In the genomic region with DNA sequence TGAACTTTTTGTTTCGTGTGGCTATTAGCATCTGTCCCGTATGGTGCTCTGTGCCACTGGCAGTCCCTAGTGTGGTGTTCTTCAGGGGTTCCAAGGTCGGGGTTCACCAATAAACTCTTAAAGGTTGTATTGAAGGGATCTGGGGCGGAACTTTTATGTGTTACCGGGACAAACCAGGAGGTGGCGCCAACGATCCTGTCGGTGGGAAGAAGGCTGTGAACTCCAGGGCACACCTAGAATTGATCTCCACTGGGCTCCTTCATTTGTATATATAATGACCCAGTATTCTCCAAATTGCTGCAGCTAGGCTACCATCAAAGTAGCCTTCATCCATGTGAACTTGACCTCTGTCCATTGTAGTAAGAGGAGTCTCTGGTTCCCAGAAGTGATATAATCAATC, we compare ENCODE assay signal across 8 mouse cellular contexts. TPM values are rescaled to one million over a fixed set of nuclear protein-coding genes. Genes with fewer than 3 reads are reported as not detected.
DNase-seq lines count a peak whose midpoint lies in the region.
"Had no signal": no experiment of that assay in that cellular context is flagged by ENCODE, and none has a peak within 500 bp of the region (broad histone marks: within the 10 kb centered on the region; RNA-seq: fewer than 3 reads in every experiment).

No protein-coding gene starts in this region.

- WGBS in limb, embryonic 10.5 days, result 15% methylated on average over 8 of the region's 8 CpGs

- peaks cover 8% of the 10 kb centered on the region; the same call in 1 of the 2 replicates for H3K27me3 ChIP-seq in limb, embryonic 10.5 days (ENCODE audit: low read depth, poor library complexity, severe bottlenecking)

- DNase-seq in ovary, postnatal 10 days (ENCODE audit: low spot score), result peak; percentile 29
- no peak for DNase-seq in ovary, adult 18-20 months (ENCODE audit: low spot score)
- peak; percentile 41 for DNase-seq in T-cell, adult 2 months (ENCODE audit: low spot score)
- peak; percentile 75 to 84 for DNase-seq in cerebellum, postnatal 14 days
- peak; percentile 38 to 59 for DNase-seq in gastrocnemius, postnatal 36 days
- DNase-seq in limb, embryonic 10.5 days (ENCODE audit: low spot score), result peak; percentile 82
- peak; percentile 59 for DNase-seq in ovary, postnatal 36 days (ENCODE audit: low spot score)

- H3K4me1 ChIP-seq in limb, embryonic 10.5 days, result peaks cover 27% of the 10 kb centered on the region

- H3K4me3 ChIP-seq in limb, embryonic 10.5 days, result no peak overlapping the region

- H3K9me3 ChIP-seq in limb, embryonic 10.5 days (replicated peaks), result no peaks in the 10 kb centered on the region

- no peak overlapping the region for H3K27ac ChIP-seq in limb, embryonic 10.5 days

- intact Hi-C loops in gastrocnemius, postnatal 36 days (cut with DNase I), result loop anchor here (1.0 kb wide), 1 partner anchor 52 kb away; no protein-coding TSS in a partner anchor

- no peaks in the 10 kb centered on the region for H3K36me3 ChIP-seq in limb, embryonic 10.5 days

RNA-seq across cellular contexts. Expression of a gene that starts 10.6 kb away (rescaled TPM):
- total RNA-seq in gastrocnemius, postnatal 36 days (2021), result not detected
- polyA plus RNA-seq in limb, embryonic 10.5 days (2016; fragmentation: Nextera tagmentation; extraction: Ambion mirVana), result 0.04 TPM in 1 of 2 replicates, not detected in the other
- polyA plus RNA-seq: large intestine, adult 2 months had no signal

RNA-seq across cellular contexts. Expression of a gene that starts 42.5 kb away (rescaled TPM):
- total RNA-seq in gastrocnemius, postnatal 36 days (2021), result 10 to 100 TPM; 48.9 to 54.0 TPM
- polyA plus RNA-seq in limb, embryonic 10.5 days (2016; fragmentation: Nextera tagmentation; extraction: Ambion mirVana), result 356 and 405 TPM in 2 replicates
